In the genomic region with DNA sequence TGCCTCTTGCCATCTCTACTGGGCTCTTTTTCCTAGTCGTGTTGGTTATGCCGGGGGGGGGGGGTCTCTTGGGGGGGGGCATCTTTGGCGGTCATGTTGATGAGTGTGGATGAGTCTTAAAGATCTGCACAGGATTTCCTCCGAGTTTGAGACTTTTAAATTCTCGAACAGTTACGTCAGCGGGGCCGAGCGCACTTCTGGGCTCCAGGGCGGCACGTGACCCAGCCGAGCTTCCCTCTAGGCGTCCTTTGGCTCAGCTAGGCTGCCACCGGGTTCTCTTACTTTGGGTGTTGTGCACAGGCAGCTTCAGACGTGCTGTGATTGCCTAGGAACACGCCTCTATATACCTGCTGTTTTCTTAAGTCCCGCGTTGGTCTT, we compare ENCODE assay signal across 8 mouse cellular contexts.
DNase-seq lines count a peak whose midpoint lies in the region; ATAC-seq and TF ChIP-seq lines count a peak whose summit lies in the region.

No protein-coding gene starts in this region.

- intact Hi-C loops in left cerebral cortex, postnatal 4 days (cut with DNase I): no loop called here
- intact Hi-C loops in left cerebral cortex, postnatal 14 days (cut with DNase I): no loop called here

- no peak for TF ChIP-seq CTCF in spleen, adult 2 months (IDR thresholded peaks at IDR 0.05; ENCODE audit: extremely low read depth, insufficient read depth, insufficient read length, insufficient replicate concordance)

- H3K4me2 ChIP-seq in embryonic facial prominence, embryonic 14.5 days (ENCODE audit: low read depth, low read length): peak overlapping the region; percentile 95
- H3K4me2 ChIP-seq in heart, embryonic 16.5 days (ENCODE audit: low read depth, low read length): peak overlapping the region; percentile 86

- H3K4me1 ChIP-seq in embryonic facial prominence, embryonic 14.5 days (ENCODE audit: control insufficient read depth, insufficient read depth, low read length): peaks cover 23% of the 10 kb centered on the region
- peaks cover 38% of the 10 kb centered on the region for H3K4me1 ChIP-seq in heart, embryonic 16.5 days (ENCODE audit: control insufficient read depth, insufficient read depth, low read length)
- peaks cover 2% of the 10 kb centered on the region; the same call in 1 of the 2 replicates for H3K4me1 ChIP-seq in spleen, adult 2 months (ENCODE audit: control insufficient read depth, insufficient read depth, insufficient read length)

- peak overlapping the region; percentile 80 for H3K4me3 ChIP-seq in embryonic facial prominence, embryonic 14.5 days (ENCODE audit: low read depth, low read length)
- H3K4me3 ChIP-seq in heart, embryonic 16.5 days (ENCODE audit: low read length): peak overlapping the region; percentile 80
- peak overlapping the region; percentile 60 for H3K4me3 ChIP-seq in spleen, adult 2 months (ENCODE audit: extremely low read depth, insufficient read depth, insufficient read length)

- WGBS in embryonic facial prominence, embryonic 14.5 days: under 1% methylated on average over 18 of the region's 18 CpGs
- 1% methylated on average over 17 of the region's 18 CpGs for WGBS in heart, embryonic 16.5 days
- 1% methylated on average over 18 of the region's 18 CpGs for WGBS in spleen, adult 2 months

- H3K36me3 ChIP-seq in embryonic facial prominence, embryonic 14.5 days (ENCODE audit: control insufficient read depth, insufficient read depth, low read length): no peaks in the 10 kb centered on the region
- no peaks in the 10 kb centered on the region for H3K36me3 ChIP-seq in heart, embryonic 16.5 days (ENCODE audit: control insufficient read depth, insufficient read depth)
- no peaks in the 10 kb centered on the region for H3K36me3 ChIP-seq in spleen, adult 2 months (ENCODE audit: control insufficient read depth, insufficient read depth, low read length)

- peak overlapping the region; percentile 88 for H3K9ac ChIP-seq in embryonic facial prominence, embryonic 14.5 days (ENCODE audit: low read depth, low read length)
- H3K9ac ChIP-seq in heart, embryonic 16.5 days (ENCODE audit: low read length): peak overlapping the region; percentile 98

- no peaks in the 10 kb centered on the region for H3K9me3 ChIP-seq in embryonic facial prominence, embryonic 14.5 days (ENCODE audit: control insufficient read depth, low read length)
- no peaks in the 10 kb centered on the region for H3K9me3 ChIP-seq in heart, embryonic 16.5 days (replicated peaks; ENCODE audit: control insufficient read depth, low read length)

- peak; percentile 74 for ATAC-seq in embryonic facial prominence, embryonic 14.5 days (ENCODE audit: low read depth)
- peak; percentile 78 for ATAC-seq in heart, embryonic 16.5 days (replicated peaks; ENCODE audit: extremely low read depth, insufficient read depth, low FRiP score)
- peak; percentile 60 for ATAC-seq in megakaryocyte-erythroid progenitor cell, adult 5-6 weeks (replicated peaks; ENCODE audit: low FRiP score, low TSS enrichment, poor library complexity, severe bottlenecking)

- H3K27me3 ChIP-seq in embryonic facial prominence, embryonic 14.5 days (replicated peaks; ENCODE audit: control insufficient read depth, insufficient read depth, low read length): no peaks in the 10 kb centered on the region
- no peaks in the 10 kb centered on the region for H3K27me3 ChIP-seq in heart, embryonic 16.5 days (ENCODE audit: control insufficient read depth, insufficient read depth, low read length)
- no peaks in the 10 kb centered on the region for H3K27me3 ChIP-seq in spleen, adult 2 months (ENCODE audit: control insufficient read depth, insufficient read depth, low read length)

- no peak for TF ChIP-seq POLR2A in spleen, adult 2 months (IDR thresholded peaks at IDR 0.05; ENCODE audit: low read depth, low read length)

- H3K27ac ChIP-seq in embryonic facial prominence, embryonic 14.5 days (replicated peaks; ENCODE audit: low read depth, low read length): peak overlapping the region; percentile 97
- H3K27ac ChIP-seq in heart, embryonic 16.5 days (ENCODE audit: low read length): peak overlapping the region; percentile 100
- no peak overlapping the region for H3K27ac ChIP-seq in spleen, adult 2 months (ENCODE audit: insufficient read depth, low read length)

- DNase-seq in left cerebral cortex, postnatal 4 days: peak; percentile 28
- no peak for DNase-seq in left cerebral cortex, postnatal 14 days (ENCODE audit: low spot score in 2 of 2)
- peak; percentile 92 for DNase-seq in embryonic facial prominence, embryonic 14.5 days (ENCODE audit: low spot score)
- peak; percentile 91 to 95 for DNase-seq in kidney, postnatal 25 days
- DNase-seq in spleen, adult 2 months (ENCODE audit: low read depth in 1 of 2, low spot score in 2 of 2): peak; percentile 33 to 56
- DNase-seq in cerebellum, adult 9-10 months: no peak

Comparison
In these comparisons a context has a peak if more than half of its experiments do, and no peak if none do; other contexts are left out.
1. DNase-seq: peak in left cerebral cortex, postnatal 4 days (single experiment), embryonic facial prominence, embryonic 14.5 days (single experiment), kidney, postnatal 25 days (2 of 2) and spleen, adult 2 months (2 of 2); none in left cerebral cortex, postnatal 14 days (0 of 2) and cerebellum, adult 9-10 months (single experiment).
2. Peak in every context shown above with its lines, with median percentiles within 50 percentile points of each other: ATAC-seq and H3K4me3 ChIP-seq.